Mouse (Mus musculus): ENCODE measurements at regions not wholly inside any gene's neighbourhood (a gene's known extent, or its start where the extent isn't known, plus 50 kb on each side); places are given as distances from the start of the nearest gene placed in this dataset.

- TF ChIP-seq CTCF (IDR thresholded peaks at IDR 0.05; ENCODE audit: insufficient read depth, low read depth, low read length): no peak
- TF ChIP-seq POLR2A (IDR thresholded peaks at IDR 0.05; ENCODE audit: insufficient read depth, low read depth, low read length): no peak
Observed at GRCm38 (mm10) chr13:110580166-110580565, 185.3 kb downstream of the Plk2 start.
